Comparison of ENCODE assay signal across 8 mouse cellular contexts in the genomic region with DNA sequence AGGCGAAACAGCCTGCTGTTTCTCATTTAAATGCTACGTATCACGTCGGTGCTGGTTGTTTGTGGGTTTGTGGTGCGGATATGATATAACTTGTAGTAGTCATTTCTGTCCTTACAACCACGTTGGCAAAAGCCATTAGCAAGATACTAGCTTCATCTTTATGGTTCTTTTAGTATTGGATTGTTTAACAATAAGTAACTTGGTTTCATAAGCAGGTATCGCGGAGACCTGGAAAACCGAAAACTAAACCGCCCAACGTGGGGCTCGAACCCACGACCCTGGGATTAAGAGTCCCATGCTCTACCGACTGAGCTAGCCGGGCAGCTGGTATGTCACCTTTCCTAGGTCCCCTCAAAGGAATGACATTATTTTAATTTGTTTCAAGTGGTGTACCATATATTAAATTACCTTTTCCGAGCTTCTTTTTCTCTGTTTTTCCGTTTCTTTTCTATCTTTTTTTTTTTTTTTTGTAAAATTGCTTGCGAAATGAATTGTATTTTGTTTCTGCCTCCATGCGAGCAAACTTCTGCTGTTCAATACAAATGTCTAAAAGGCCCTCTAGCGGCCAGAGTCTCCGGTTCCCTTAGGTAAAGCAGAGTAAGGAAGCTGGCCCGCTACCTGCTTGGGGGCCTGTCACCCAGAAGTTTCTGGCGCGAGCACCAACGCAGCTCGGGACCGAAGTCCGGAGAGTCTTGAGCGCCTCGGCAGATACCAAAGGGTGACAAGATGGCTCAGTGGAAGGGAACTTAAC. TPM values are rescaled to one million over a fixed set of nuclear protein-coding genes. Genes with fewer than 3 reads are reported as not detected.
DNase-seq lines count a peak whose midpoint lies in the region; ATAC-seq and TF ChIP-seq lines count a peak whose summit lies in the region.

No protein-coding gene starts in this region.

- WGBS in heart, embryonic 15.5 days, result 3% methylated on average over 30 of the region's 30 CpGs
- WGBS in liver, embryonic 14.5 days (ENCODE audit: insufficient replicate concordance), result under 1% methylated on average over 30 of the region's 30 CpGs
- 2% methylated on average over 30 of the region's 30 CpGs for WGBS in neural tube, embryonic 11.5 days

- TF ChIP-seq CTCF in CH12.LX (conservative IDR thresholded peaks at IDR 0.05 in 1 of 2, IDR thresholded peaks at IDR 0.05 in 1 of 2; ENCODE audit: low read depth in 2 of 2, low read length in 2 of 2), result peak; percentile 46 to 79; a peak in 3 of 4 replicates
- TF ChIP-seq CTCF in liver, embryonic 14.5 days (IDR thresholded peaks at IDR 0.05; ENCODE audit: low read depth), result peak; percentile 74
- TF ChIP-seq CTCF in testis, adult 2 months (IDR thresholded peaks at IDR 0.05; ENCODE audit: control insufficient read depth, insufficient read depth, insufficient replicate concordance, low read depth, low read length), result no peak

- TF ChIP-seq POLR2A in CH12.LX (IDR thresholded peaks at IDR 0.05; ENCODE audit: low read depth, low read length), result no peak
- TF ChIP-seq POLR2A in testis, adult 2 months (IDR thresholded peaks at IDR 0.05; ENCODE audit: control insufficient read depth, low read depth, low read length), result no peak

- no peaks in the 10 kb centered on the region for H3K27me3 ChIP-seq in CH12.LX (replicated peaks)
- no peaks in the 10 kb centered on the region for H3K27me3 ChIP-seq in heart, embryonic 15.5 days
- no peaks in the 10 kb centered on the region for H3K27me3 ChIP-seq in liver, embryonic 14.5 days (ENCODE audit: control insufficient read depth, insufficient read depth, low read length)
- no peaks in the 10 kb centered on the region for H3K27me3 ChIP-seq in neural tube, embryonic 11.5 days (ENCODE audit: control insufficient read depth, insufficient read depth, low read length)
- no peaks in the 10 kb centered on the region for H3K27me3 ChIP-seq in testis, adult 2 months (ENCODE audit: control insufficient read depth, insufficient read depth, low read length)

- peaks cover 0 to 10% of the 10 kb centered on the region in 2 experiments; a peak in 3 of 4 replicates for H3K4me1 ChIP-seq in CH12.LX (ENCODE audit: control insufficient read depth in 1 of 2, insufficient read depth in 2 of 2)
- no peaks in the 10 kb centered on the region for H3K4me1 ChIP-seq in brown adipose tissue, adult 24 weeks (ENCODE audit: control insufficient read depth, insufficient read depth, insufficient read length, low read length)
- H3K4me1 ChIP-seq in heart, embryonic 15.5 days (replicated peaks), result peaks cover 20% of the 10 kb centered on the region
- peaks cover 4% of the 10 kb centered on the region in 2 experiments; a peak in 2 of 4 replicates for H3K4me1 ChIP-seq in liver, embryonic 14.5 days (replicated peaks; ENCODE audit: control insufficient read depth in 2 of 2, insufficient read depth in 2 of 2, low read length in 1 of 2)
- no peaks in the 10 kb centered on the region for H3K4me1 ChIP-seq in neural tube, embryonic 11.5 days (ENCODE audit: control insufficient read depth, insufficient read depth, low read length)
- peaks cover 7% of the 10 kb centered on the region for H3K4me1 ChIP-seq in testis, adult 2 months (ENCODE audit: control insufficient read depth, insufficient read depth, low read length)

- H3K9me3 ChIP-seq in CH12.LX (replicated peaks; ENCODE audit: low read length), result no peaks in the 10 kb centered on the region
- H3K9me3 ChIP-seq in heart, embryonic 15.5 days (replicated peaks), result no peaks in the 10 kb centered on the region
- H3K9me3 ChIP-seq in liver, embryonic 14.5 days (ENCODE audit: control insufficient read depth, low read length), result no peaks in the 10 kb centered on the region
- no peaks in the 10 kb centered on the region for H3K9me3 ChIP-seq in neural tube, embryonic 11.5 days (ENCODE audit: control insufficient read depth, low read length)

- H3K79me2 ChIP-seq in CH12.LX (replicated peaks; ENCODE audit: control insufficient read depth, extremely low read depth, insufficient read depth, poor library complexity, severe bottlenecking), result no peaks in the 10 kb centered on the region

- no peak overlapping the region for H3K27ac ChIP-seq in CH12.LX (ENCODE audit: insufficient read depth, low read depth)
- no peak overlapping the region for H3K27ac ChIP-seq in brown adipose tissue, adult 24 weeks (replicated peaks; ENCODE audit: low read depth, low read length)
- 0 out of 2 replicates have a peak overlapping the region, but pooled peaks have one; percentile 1 for H3K27ac ChIP-seq in heart, embryonic 15.5 days
- H3K27ac ChIP-seq in liver, embryonic 14.5 days, result peak overlapping the region; percentile 50; the same call in 1 of the 2 replicates
- no peak overlapping the region for H3K27ac ChIP-seq in neural tube, embryonic 11.5 days (ENCODE audit: low read depth, low read length)
- 0 out of 2 replicates have a peak overlapping the region, but pooled peaks have one; percentile 17 for H3K27ac ChIP-seq in testis, adult 2 months (ENCODE audit: control insufficient read depth, insufficient read depth, low read depth, low read length)

- H3K4me3 ChIP-seq in CH12.LX (replicated peaks in 1 of 3; ENCODE audit: low read depth in 2 of 3, low read length in 2 of 3, poor library complexity in 1 of 3), result peak overlapping the region; percentile 44 to 52 (median 51)
- H3K4me3 ChIP-seq in brown adipose tissue, adult 24 weeks (ENCODE audit: insufficient read depth, low read depth, low read length), result peak overlapping the region; percentile 51
- H3K4me3 ChIP-seq in heart, embryonic 15.5 days, result peak overlapping the region; percentile 42
- peak overlapping the region; percentile 48 to 58 for H3K4me3 ChIP-seq in liver, embryonic 14.5 days (ENCODE audit: insufficient read depth in 1 of 2, low read depth in 2 of 2, low read length in 2 of 2)
- H3K4me3 ChIP-seq in neural tube, embryonic 11.5 days (ENCODE audit: low read depth, low read length), result peak overlapping the region; percentile 21
- peak overlapping the region; percentile 25; the same call in 1 of the 2 replicates for H3K4me3 ChIP-seq in testis, adult 2 months (ENCODE audit: control insufficient read depth, low read depth, low read length)

- peak; percentile 50 for TF ChIP-seq RAD21 in CH12.LX (IDR thresholded peaks at IDR 0.05; ENCODE audit: low read depth, low read length)

- no peak; the same call in 1 of the 2 replicates for TF ChIP-seq EP300 in CH12.LX (IDR thresholded peaks at IDR 0.05; ENCODE audit: low read length)
- TF ChIP-seq EP300 in liver, embryonic 14.5 days (IDR thresholded peaks at IDR 0.05; ENCODE audit: low read depth), result peak; percentile 11; the same call in 1 of the 2 replicates

- peak; percentile 33; the same call in 1 of the 2 replicates for ATAC-seq in heart, embryonic 15.5 days (replicated peaks; ENCODE audit: insufficient number of reproducible peaks, insufficient read depth, low FRiP score, low read depth)
- peak; percentile 94 for ATAC-seq in liver, embryonic 14.5 days (ENCODE audit: insufficient read depth)
- peak; percentile 71 for ATAC-seq in neural tube, embryonic 11.5 days (ENCODE audit: insufficient read depth, low FRiP score, low TSS enrichment)

- no peaks in the 10 kb centered on the region for H3K36me3 ChIP-seq in CH12.LX (replicated peaks in 1 of 2; ENCODE audit: control insufficient read depth in 1 of 2, insufficient read depth in 1 of 2, low read length in 1 of 2)
- H3K36me3 ChIP-seq in heart, embryonic 15.5 days, result no peaks in the 10 kb centered on the region
- no peaks in the 10 kb centered on the region for H3K36me3 ChIP-seq in liver, embryonic 14.5 days (replicated peaks; ENCODE audit: control insufficient read depth, insufficient read depth, low read depth)
- no peaks in the 10 kb centered on the region for H3K36me3 ChIP-seq in neural tube, embryonic 11.5 days (ENCODE audit: control insufficient read depth, insufficient read depth, low read length)
- no peaks in the 10 kb centered on the region for H3K36me3 ChIP-seq in testis, adult 2 months (ENCODE audit: control insufficient read depth, insufficient read depth, low read length)

- peak; percentile 92 for DNase-seq in CH12.LX (ENCODE audit: extremely low read depth)
- peak; percentile 31 for DNase-seq in fibroblast of lung, adult 2 months (ENCODE audit: low read depth)
- DNase-seq in kidney, postnatal 14 days, result peak; percentile 87
- DNase-seq in liver, embryonic 14.5 days (ENCODE audit: low read depth in 3 of 3, low spot score in 3 of 3), result peak; percentile 79 to 81 (median 79)
- DNase-seq in neural tube, embryonic 11.5 days (ENCODE audit: low spot score), result peak; percentile 78

- dilution Hi-C loops in CH12.LX (cut with MboI; ENCODE audit: extremely low pct_ligation_motif_present, extremely low pct_unique_long_range_greater_than_20kb, low sequenced_read_pairs), result no loop called here

- peak overlapping the region; percentile 90 for H3K4me2 ChIP-seq in CH12.LX (ENCODE audit: insufficient read depth, low read depth, poor library complexity, severe bottlenecking)
- H3K4me2 ChIP-seq in heart, embryonic 15.5 days, result peak overlapping the region; percentile 53
- peak overlapping the region; percentile 80 for H3K4me2 ChIP-seq in liver, embryonic 14.5 days (ENCODE audit: low read depth)
- H3K4me2 ChIP-seq in neural tube, embryonic 11.5 days (ENCODE audit: low read depth), result peak overlapping the region; percentile 33

- peak overlapping the region; percentile 41 for H3K9ac ChIP-seq in CH12.LX (ENCODE audit: insufficient read depth, low read depth)
- peak overlapping the region; percentile 29; the same call in 1 of the 2 replicates for H3K9ac ChIP-seq in heart, embryonic 15.5 days
- H3K9ac ChIP-seq in liver, embryonic 14.5 days (replicated peaks), result peak overlapping the region; percentile 66
- H3K9ac ChIP-seq in neural tube, embryonic 11.5 days (ENCODE audit: low read length), result no peak overlapping the region

- in situ Hi-C loops in CH12.LX (cut with MboI; ENCODE audit: low pct_ligation_motif_present, low pct_unique_long_range_greater_than_20kb, low sequenced_read_pairs), result loop anchor here (5.0 kb wide), 1 partner anchor 36 kb away; the partner anchor contains the start of gene Adamts7

RNA-seq across cellular contexts. Expression of gene Morf4l1, which starts 11.9 kb away (rescaled TPM):
- total RNA-seq in CH12.LX (2012; rRNA removed), result 127 and 139 TPM in 2 replicates
- total RNA-seq in CH12.LX (2014; rRNA removed), result 219 and 225 TPM in 2 replicates
- polyA plus RNA-seq in CH12.LX (2012; ENCODE audit: insufficient read length, low read depth), result 233 and 294 TPM in 2 replicates
- polyA plus RNA-seq in brown adipose tissue, adult 24 weeks (2012; ENCODE audit: insufficient read depth, insufficient read length, missing spikeins), result 242 and 410 TPM in 2 replicates
- polyA plus RNA-seq in heart, embryonic 15.5 days (2015; fragmentation: Nextera tagmentation; extraction: Ambion mirVana), result 298 and 299 TPM in 2 replicates
- 91.7 and 128 TPM in 2 replicates for polyA plus RNA-seq in liver, embryonic 14.5 days (2012; rRNA removed)
- 96.7 and 104 TPM in 2 replicates for polyA plus RNA-seq in liver, embryonic 14.5 days (2014; fragmentation: Nextera tagmentation; extraction: Ambion mirVana)
- polyA plus RNA-seq in neural tube, embryonic 11.5 days (2014; fragmentation: Nextera tagmentation; extraction: Ambion mirVana), result 502 and 508 TPM in 2 replicates
- 594 and 775 TPM in 2 replicates for polyA plus RNA-seq in testis, adult 2 months (2012; rRNA removed)

RNA-seq across cellular contexts. Expression of gene Adamts7, which starts 36.4 kb away (rescaled TPM):
- total RNA-seq in CH12.LX (2012; rRNA removed) (9.2 and 13.8 TPM in 2 replicates), CH12.LX (2014; rRNA removed) (4.7 and 5.4 TPM in 2 replicates)
- polyA plus RNA-seq in CH12.LX (2012; ENCODE audit: insufficient read length, low read depth), result 15.3 and 15.7 TPM in 2 replicates
- 0.40 and 0.79 TPM in 2 replicates for polyA plus RNA-seq in brown adipose tissue, adult 24 weeks (2012; ENCODE audit: insufficient read depth, insufficient read length, missing spikeins)
- polyA plus RNA-seq in heart, embryonic 15.5 days (2015; fragmentation: Nextera tagmentation; extraction: Ambion mirVana), result 8.9 and 11.3 TPM in 2 replicates
- 0.64 and 0.91 TPM in 2 replicates for polyA plus RNA-seq in liver, embryonic 14.5 days (2012; rRNA removed)
- polyA plus RNA-seq in liver, embryonic 14.5 days (2014; fragmentation: Nextera tagmentation; extraction: Ambion mirVana), result 0.40 and 0.47 TPM in 2 replicates
- polyA plus RNA-seq in neural tube, embryonic 11.5 days (2014; fragmentation: Nextera tagmentation; extraction: Ambion mirVana), result 13.8 and 15.5 TPM in 2 replicates
- 5.3 and 5.7 TPM in 2 replicates for polyA plus RNA-seq in testis, adult 2 months (2012; rRNA removed)

Comparison
In these comparisons a context has a peak if more than half of its experiments do, and no peak if none do; other contexts are left out.
1. DNase-seq: peak in every context shown above with its lines; median percentile 92 in CH12.LX; 87 in kidney, postnatal 14 days; 79 in liver, embryonic 14.5 days; 78 in neural tube, embryonic 11.5 days; 31 in fibroblast of lung, adult 2 months.
2. H3K27ac ChIP-seq: peak in heart, embryonic 15.5 days (single experiment), liver, embryonic 14.5 days (single experiment) and testis, adult 2 months (single experiment); none in CH12.LX (single experiment), brown adipose tissue, adult 24 weeks (single experiment) and neural tube, embryonic 11.5 days (single experiment).
3. H3K4me2 ChIP-seq: peak in every context shown above with its lines; median percentile 90 in CH12.LX; 80 in liver, embryonic 14.5 days; 53 in heart, embryonic 15.5 days; 33 in neural tube, embryonic 11.5 days.
4. ATAC-seq: peak in every context shown above with its lines; median percentile 94 in liver, embryonic 14.5 days; 71 in neural tube, embryonic 11.5 days; 33 in heart, embryonic 15.5 days.
5. Peak in every context shown above with its lines, with median percentiles within 50 percentile points of each other: H3K4me3 ChIP-seq.